Mouse (Mus musculus) heart, adult 2 months (tissue): ENCODE data around the gene Glyr1.

ENCODE experiments used
- CTCF ChIP-seq: fragments of 200-600 bp; IDR thresholded peaks from 2 replicates; pipeline ENCODE4 v1.8.1; 2022; ENCODE audit warnings: antibody characterized with exemption, mild to moderate bottlenecking, moderate library complexity
- POLR2A ChIP-seq: fragments of 200-500 bp; IDR thresholded peaks from 2 replicates; pipeline ENCODE4 v1.6.1; 2011; ENCODE audit warnings: mild to moderate bottlenecking, low read depth, low read length, control low read depth; ENCODE audit not compliant: insufficient read depth

DNA sequence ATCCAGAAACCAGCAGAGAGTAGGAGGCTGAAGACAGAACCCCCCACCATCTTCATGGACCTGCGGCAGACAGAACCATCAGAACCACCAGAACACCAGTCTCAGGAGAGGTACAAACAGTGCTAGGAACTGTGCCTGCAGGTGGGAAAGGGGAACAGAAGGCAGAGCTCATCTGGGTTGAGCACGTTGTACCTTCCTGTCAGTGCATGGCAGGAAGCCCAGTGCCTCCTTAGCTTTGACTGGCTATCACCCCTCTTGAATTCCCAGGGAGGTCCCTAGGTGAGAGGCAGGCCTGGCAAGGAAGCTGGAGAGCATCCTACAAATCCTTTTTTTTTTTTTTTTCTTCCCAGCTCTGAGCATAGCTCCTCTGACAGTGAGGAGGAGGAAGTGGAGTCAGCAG is 73.5 kb downstream of the Glyr1 start:
- TF ChIP-seq POLR2A (no peak), CTCF (no peak)
